Mouse (Mus musculus): ENCODE results near the gene Ralgps1.

Ralgps1 gene

GRCm38 (mm10) chr2:33361139-33361716 lies 10.1 kb downstream of the Ralgps1 start:
- in situ Hi-C loops (cut with MboI, MseI): no loop called here

- in situ Hi-C loops (cut with MboI, MseI): no loop called here
Measured at GRCm38 (mm10) chr2:33360564-33360963, 10.7 kb downstream of the Ralgps1 start.

- in situ Hi-C loops (cut with MboI, MseI): no loop called here
Measured at GRCm38 (mm10) chr2:33359184-33359583, 12.1 kb downstream of the Ralgps1 start.

GRCm38 (mm10) chr2:33357250-33357838 lies 13.9 kb downstream of the Ralgps1 start:
- in situ Hi-C loops (cut with MboI, MseI): no loop called here

- in situ Hi-C loops (cut with MboI, MseI): no loop called here
Measured at GRCm38 (mm10) chr2:33355558-33355957, 15.7 kb downstream of the Ralgps1 start.

- in situ Hi-C loops (cut with MboI, MseI): loop anchor here (5.0 kb wide), 1 partner anchor 196 kb away; no protein-coding TSS in a partner anchor
Measured at GRCm38 (mm10) chr2:33353432-33353831, 17.9 kb downstream of the Ralgps1 start.

- in situ Hi-C loops (cut with MboI, MseI): loop anchor here (5.0 kb wide), 1 partner anchor 194 kb away; no protein-coding TSS in a partner anchor
Measured at GRCm38 (mm10) chr2:33351449-33351848, 19.8 kb downstream of the Ralgps1 start.

GRCm38 (mm10) chr2:33350921-33351320 lies 20.4 kb downstream of the Ralgps1 start:
- in situ Hi-C loops (cut with MboI, MseI): loop anchor here (5.0 kb wide), 1 partner anchor 194 kb away; no protein-coding TSS in a partner anchor

GRCm38 (mm10) chr2:33349581-33349980 lies 21.7 kb downstream of the Ralgps1 start:
- in situ Hi-C loops (cut with MboI, MseI): no loop called here

- in situ Hi-C loops (cut with MboI, MseI): no loop called here
Measured at GRCm38 (mm10) chr2:33349081-33349480, 22.2 kb downstream of the Ralgps1 start.

- in situ Hi-C loops (cut with MboI, MseI): no loop called here
Measured at GRCm38 (mm10) chr2:33348260-33348659, 23.0 kb downstream of the Ralgps1 start.

- in situ Hi-C loops (cut with MboI, MseI): no loop called here
Measured at GRCm38 (mm10) chr2:33347607-33348006, 23.7 kb downstream of the Ralgps1 start.

GRCm38 (mm10) chr2:33346749-33347148 lies 24.5 kb downstream of the Ralgps1 start:
- in situ Hi-C loops (cut with MboI, MseI): no loop called here

- in situ Hi-C loops (cut with MboI, MseI): no loop called here
Measured at GRCm38 (mm10) chr2:33345956-33346355, 25.3 kb downstream of the Ralgps1 start.

GRCm38 (mm10) chr2:33345475-33345874 lies 25.8 kb downstream of the Ralgps1 start:
- in situ Hi-C loops (cut with MboI, MseI): no loop called here

- in situ Hi-C loops (cut with MboI, MseI): no loop called here
Measured at GRCm38 (mm10) chr2:33343413-33343812, 27.9 kb downstream of the Ralgps1 start.

GRCm38 (mm10) chr2:33342148-33342547 lies 29.1 kb downstream of the Ralgps1 start:
- in situ Hi-C loops (cut with MboI, MseI): no loop called here

- in situ Hi-C loops (cut with MboI, MseI): no loop called here
Measured at GRCm38 (mm10) chr2:33335789-33336188, 35.5 kb downstream of the Ralgps1 start.

GRCm38 (mm10) chr2:33329622-33330021 lies 41.7 kb downstream of the Ralgps1 start:
- in situ Hi-C loops (cut with MboI, MseI): no loop called here

- in situ Hi-C loops (cut with MboI, MseI): no loop called here
Measured at GRCm38 (mm10) chr2:33328941-33329340, 42.3 kb downstream of the Ralgps1 start.

GRCm38 (mm10) chr2:33325359-33325758 lies 45.9 kb downstream of the Ralgps1 start:
- in situ Hi-C loops (cut with MboI, MseI): no loop called here

GRCm38 (mm10) chr2:33323799-33324595 lies 47.3 kb downstream of the Ralgps1 start:
- in situ Hi-C loops (cut with MboI, MseI): no loop called here

All from T-helper 2 cell (primary cell).